Mouse (Mus musculus) brain, embryonic 18.5 days (tissue): ENCODE results near the gene Rpl9-ps6.
A peak's percentile ranks its signal among the peaks of the same experiment; 100 is the strongest.
"Not testable (repeated sequence)": the region's sequence is repeated elsewhere in the genome, so short reads cannot be mapped to it uniquely, and the experiment has no call there.

ENCODE experiments used
- DNase-seq: peaks from one replicate; pipeline ENCODE4 v3.0.0-alpha.2; 2012; ENCODE audit warnings: low read depth, low spot score

Rpl9-ps6 gene

GRCm38 (mm10) chr19:32481511-32481910 lies 15.1 kb upstream of the Rpl9-ps6 start:
- no peak for DNase-seq

- no peak for DNase-seq
These were observed 14.5 kb upstream of the Rpl9-ps6 start for GRCm38 (mm10) chr19:32480791-32481442.

GRCm38 (mm10) chr19:32480255-32480654 lies 13.9 kb upstream of the Rpl9-ps6 start:
- DNase-seq, result no peak

DNA sequence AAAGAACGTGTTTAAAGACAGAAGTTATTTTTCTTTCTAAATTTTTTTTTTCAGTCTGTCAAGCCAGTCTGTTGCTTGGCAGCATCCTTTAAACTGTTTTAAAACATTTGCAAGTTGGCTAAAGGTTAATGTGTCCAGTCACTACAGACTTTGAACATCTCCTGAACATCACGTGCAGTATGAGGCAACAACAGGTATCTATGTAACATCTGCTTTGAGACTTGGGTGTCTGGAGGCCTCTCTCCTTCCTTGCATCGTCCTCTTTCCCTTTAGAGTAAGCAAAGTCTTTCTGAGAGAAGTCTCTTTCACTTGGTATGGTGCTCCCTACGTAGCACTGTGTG lies 10.3 kb upstream of the Rpl9-ps6 start:
- DNase-seq, result no peak

- DNase-seq, result no peak
These were observed 9.8 kb upstream of the Rpl9-ps6 start for GRCm38 (mm10) chr19:32476016-32476711.

DNA sequence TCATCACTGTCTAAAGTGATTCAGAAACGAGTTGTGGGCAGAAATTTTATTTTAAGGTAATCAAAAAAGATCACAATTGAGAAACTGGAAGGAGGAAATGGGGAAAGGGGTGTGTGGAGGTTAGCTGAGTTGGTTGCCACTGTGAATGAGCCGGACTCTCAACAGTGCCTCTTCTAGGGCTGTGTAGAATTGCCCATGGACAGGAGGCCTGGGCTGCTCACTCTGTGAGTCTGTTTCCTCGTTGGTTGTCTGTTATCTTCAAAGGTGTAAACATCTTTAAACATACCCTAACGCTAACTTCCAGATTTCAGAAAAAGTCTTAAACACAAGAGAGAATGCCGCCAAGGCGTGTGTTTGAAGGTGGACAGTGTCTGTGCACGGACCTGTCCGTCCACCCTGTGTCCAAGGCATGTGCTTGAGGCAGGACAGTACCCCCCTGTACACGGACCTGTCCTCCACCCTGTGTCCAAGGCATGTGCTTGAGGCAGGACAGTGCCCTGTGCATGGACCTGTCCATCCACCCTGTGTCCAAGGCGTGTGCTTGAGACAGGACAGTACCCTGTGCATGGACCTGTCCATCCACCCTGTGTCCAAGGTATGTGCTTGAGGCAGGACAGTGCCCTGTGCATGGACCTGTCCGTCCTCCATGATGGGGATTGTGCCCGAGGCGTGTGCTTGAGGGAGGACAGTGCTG lies 4.3 kb upstream of the Rpl9-ps6 start:
- DNase-seq, result no peak

GRCm38 (mm10) chr19:32470059-32470497 lies 3.7 kb upstream of the Rpl9-ps6 start:
- no peak for DNase-seq

- DNase-seq, result no peak
These were observed 947 bp upstream of the Rpl9-ps6 start for GRCm38 (mm10) chr19:32467325-32467724.

DNA sequence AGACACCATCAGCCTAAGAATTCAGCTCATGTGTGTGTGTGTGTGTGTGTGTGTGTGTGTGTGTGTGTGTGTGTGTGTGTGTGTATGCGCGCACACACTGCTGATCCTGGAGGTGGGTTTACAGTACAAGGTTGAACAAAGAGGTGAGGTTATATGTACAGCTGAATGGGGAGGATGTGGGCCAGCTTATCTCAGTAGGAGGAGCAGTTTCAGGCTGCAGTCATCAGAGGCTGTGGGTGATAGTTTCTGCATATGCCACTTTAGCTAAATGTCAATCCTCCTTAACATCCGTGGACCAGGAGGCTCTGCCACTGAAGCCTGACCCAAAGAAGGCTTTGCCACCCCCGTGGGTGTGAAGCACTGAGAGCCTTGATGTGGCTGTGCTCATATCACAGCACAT lies 1.1 kb downstream of the Rpl9-ps6 start:
- no peak for DNase-seq

- DNase-seq, result no peak
These were observed 3.3 kb downstream of the Rpl9-ps6 start for GRCm38 (mm10) chr19:32463037-32463436.

GRCm38 (mm10) chr19:32457631-32458030 lies 8.7 kb downstream of the Rpl9-ps6 start:
- DNase-seq, result not testable (repeated sequence)

GRCm38 (mm10) chr19:32456744-32457143 lies 9.6 kb downstream of the Rpl9-ps6 start:
- DNase-seq, result no peak

DNA sequence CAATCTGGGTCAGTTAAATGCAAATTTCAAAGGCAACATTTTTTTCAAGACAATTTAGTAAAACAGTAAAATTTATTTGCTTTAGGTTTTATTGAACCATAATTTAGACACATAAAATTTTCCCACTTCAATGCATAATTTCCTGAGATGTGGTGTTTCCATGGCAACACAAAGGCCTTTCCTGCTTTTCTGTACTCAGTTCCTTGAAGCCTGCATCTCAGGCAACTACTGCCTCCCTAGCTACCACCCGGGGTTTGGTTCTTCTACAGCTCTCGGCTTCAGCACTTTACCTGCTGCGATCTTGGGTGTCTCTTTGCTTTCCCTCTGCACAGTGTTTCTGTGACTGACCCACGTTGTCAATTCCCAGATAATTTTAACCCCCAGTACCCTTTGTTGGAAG lies 14.1 kb downstream of the Rpl9-ps6 start:
- peak; percentile 50 for DNase-seq

DNA sequence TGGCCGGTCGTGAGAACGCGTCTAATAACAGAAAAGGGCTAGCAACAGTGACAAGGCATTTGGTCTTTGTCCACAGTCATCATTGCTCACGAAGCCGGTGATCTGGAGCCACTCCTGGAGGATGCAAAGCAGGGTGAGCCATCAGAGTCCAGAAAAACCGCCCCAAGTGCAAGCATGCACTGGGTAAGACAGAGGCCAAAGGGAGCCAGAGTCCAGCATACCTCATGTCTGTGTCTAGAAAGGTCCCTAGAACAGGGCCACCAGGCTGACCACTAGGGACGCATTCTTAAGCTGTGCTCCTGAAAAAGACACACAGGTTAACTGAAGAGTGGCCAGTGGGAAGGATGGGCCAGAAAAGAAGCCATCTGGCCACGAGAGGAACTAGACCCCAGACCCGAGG lies 17.4 kb downstream of the Rpl9-ps6 start:
- DNase-seq, result no peak

- DNase-seq, result no peak
These were observed 24.8 kb downstream of the Rpl9-ps6 start for GRCm38 (mm10) chr19:32441568-32441967.

DNA sequence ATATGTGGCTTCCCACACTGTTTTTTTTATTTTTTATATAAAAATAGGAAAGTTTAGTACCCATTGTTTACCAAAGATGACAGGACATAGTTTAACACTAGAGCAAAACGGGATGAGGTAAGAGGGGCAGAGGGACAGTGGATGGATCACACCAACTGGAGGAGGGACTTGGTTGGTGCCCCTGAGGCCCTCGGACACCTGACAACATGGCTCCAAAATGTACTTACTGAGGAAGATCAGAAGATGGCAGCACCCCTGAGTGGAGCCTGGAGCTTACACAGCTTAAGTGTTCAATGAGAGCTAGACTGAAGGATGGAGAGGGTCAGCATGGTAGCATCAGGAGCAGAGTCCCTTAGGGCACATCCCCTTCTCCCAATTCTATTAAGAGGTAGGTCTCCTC lies 27.0 kb downstream of the Rpl9-ps6 start:
- DNase-seq, result no peak

DNA sequence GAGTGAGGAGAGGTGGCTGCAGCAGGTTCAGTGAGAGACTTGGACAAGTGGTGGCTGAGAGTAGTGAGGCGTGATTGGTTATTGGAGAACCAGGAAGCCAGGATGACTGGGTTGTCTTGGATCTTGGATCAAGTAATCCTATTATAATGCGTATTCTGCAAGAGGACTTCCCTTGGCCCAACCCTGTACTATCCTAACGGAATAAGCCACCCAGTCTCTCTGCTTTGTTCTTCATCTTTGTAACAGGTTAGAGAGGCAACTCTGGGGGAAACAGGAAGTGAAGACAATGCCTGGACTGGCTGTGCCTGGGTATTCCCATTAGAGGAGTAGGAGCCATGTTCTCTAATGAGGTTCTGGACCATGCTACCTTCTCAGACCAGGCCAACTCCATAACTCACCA lies 40.5 kb downstream of the Rpl9-ps6 start:
- no peak for DNase-seq

- DNase-seq, result no peak
These were observed 41.7 kb downstream of the Rpl9-ps6 start for GRCm38 (mm10) chr19:32424706-32425105.

GRCm38 (mm10) chr19:32419069-32419468 lies 47.3 kb downstream of the Rpl9-ps6 start:
- DNase-seq, result no peak

DNA sequence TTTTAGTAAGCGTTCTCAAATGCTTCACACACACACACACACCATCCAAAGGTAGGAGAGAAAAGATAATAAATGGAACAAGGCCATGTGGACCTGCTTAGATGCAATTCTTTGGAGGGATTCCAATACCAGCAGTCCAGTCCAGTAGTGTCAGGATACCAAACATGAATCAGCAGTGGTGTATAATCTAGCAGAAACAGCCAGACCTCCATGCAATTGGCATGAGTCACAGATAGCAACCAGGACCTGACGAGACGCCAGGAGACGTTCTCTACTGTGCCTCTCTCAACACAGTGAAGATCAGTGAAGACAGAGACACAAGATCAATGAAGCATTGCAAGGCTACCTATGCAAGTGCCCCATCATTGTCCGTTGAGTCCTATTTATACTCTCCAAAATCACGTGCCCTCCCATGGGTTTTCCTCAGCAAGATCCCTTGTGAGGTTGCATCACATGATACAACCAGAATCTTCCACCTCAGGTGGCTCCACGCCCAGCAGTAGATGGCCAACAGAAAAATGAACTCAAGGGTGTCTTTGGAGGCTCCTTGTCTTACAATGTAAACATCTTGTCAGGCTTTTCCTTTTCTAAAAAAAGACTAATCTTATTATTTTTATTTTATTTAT lies 49.6 kb downstream of the Rpl9-ps6 start:
- DNase-seq, result no peak
